Mouse (Mus musculus) limb, embryonic 12.5 days (tissue): Measurements from ENCODE around the gene Cmklr1. TPM values are rescaled to one million over a fixed set of nuclear protein-coding genes. Genes with fewer than 3 reads are reported as not detected.
A peak's percentile ranks its signal among the peaks of the same experiment; 100 is the strongest.

Source experiments
- ATAC-seq: fragments of 200-750 bp; cut with Nextera tagmentation; 2 replicates; pipeline ENCODE4 v1.8.0; 2017; ENCODE audit warnings: low read depth, moderate TSS enrichment; ENCODE audit not compliant: insufficient number of reproducible peaks, insufficient read depth, low FRiP score, low TSS enrichment
- H3K27ac ChIP-seq: fragments of 300-500 bp; sonication (generic); 2 replicates; pipeline ENCODE4 v1.5.1; 2016; ENCODE audit warnings: mild to moderate bottlenecking, moderate library complexity
- H3K27me3 ChIP-seq: fragments of 300-500 bp; sonication (generic); 2 replicates; pipeline ENCODE4 v1.6.1; 2016; ENCODE audit warnings: mild to moderate bottlenecking, moderate library complexity
- H3K36me3 ChIP-seq: fragments of 300-500 bp; sonication (generic); 2 replicates; pipeline ENCODE4 v1.6.1; 2016; ENCODE audit warnings: mild to moderate bottlenecking, moderate library complexity
- H3K4me1 ChIP-seq: fragments of 300-500 bp; sonication (generic); replicated peaks from 2 replicates; pipeline ENCODE4 v1.6.1; 2016
- H3K4me2 ChIP-seq: fragments of 300-500 bp; sonication (generic); 2 replicates; pipeline ENCODE4 v1.6.1; 2016; ENCODE audit warnings: mild to moderate bottlenecking, moderate library complexity
- H3K4me3 ChIP-seq: fragments of 300-500 bp; sonication (generic); replicated peaks from 2 replicates; pipeline ENCODE4 v1.5.1; 2016; ENCODE audit warnings: mild to moderate bottlenecking
- H3K9ac ChIP-seq: fragments of 300-500 bp; sonication (generic); replicated peaks from 2 replicates; pipeline ENCODE4 v1.6.1; 2016; ENCODE audit warnings: mild to moderate bottlenecking, moderate library complexity
- H3K9me3 ChIP-seq: fragments of 300-500 bp; sonication (generic); 2 replicates; pipeline ENCODE4 v1.6.1; 2016; ENCODE audit warnings: mild to moderate bottlenecking, moderate library complexity
- WGBS: fragments of 180-500 bp; shearing (Covaris S2); methylation state at CpG from one replicate; pipeline ENCODE4 v1.1.7; 2016; 5-methylcytosine and 5-hydroxymethylcytosine counted together
- polyA plus RNA-seq: library from polyadenylated mRNA; unstranded; fragments of >200 nt; fragmentation: Nextera tagmentation; extraction: Ambion mirVana; gene quantifications from 2 replicates; pipeline ENCODE4 v1.2.1, GENCODE M21; 2016

Cmklr1 gene
- polyA plus RNA-seq, 1 experiment from 2014 or later, result 3.2 TPM

GRCm38 (mm10) chr5:113634887-113635610 is 15.2 kb downstream of the Cmklr1 start:
- Histone ChIP-seq H3K27me3 (0 out of 2 replicates have a peak, but pooled peaks cover 2% of the 10 kb centered on the region), H3K4me1 (peaks cover 52% of the 10 kb centered on the region), H3K4me3 (no peak overlapping the region), H3K27ac (no peak overlapping the region), H3K4me2 (no peak overlapping the region), H3K36me3 (no peaks in the 10 kb centered on the region), H3K9ac (no peak overlapping the region), H3K9me3 (no peaks in the 10 kb centered on the region)
- WGBS, result 85% methylated on average over 7 of the region's 7 CpGs
- no peak for ATAC-seq

DNA sequence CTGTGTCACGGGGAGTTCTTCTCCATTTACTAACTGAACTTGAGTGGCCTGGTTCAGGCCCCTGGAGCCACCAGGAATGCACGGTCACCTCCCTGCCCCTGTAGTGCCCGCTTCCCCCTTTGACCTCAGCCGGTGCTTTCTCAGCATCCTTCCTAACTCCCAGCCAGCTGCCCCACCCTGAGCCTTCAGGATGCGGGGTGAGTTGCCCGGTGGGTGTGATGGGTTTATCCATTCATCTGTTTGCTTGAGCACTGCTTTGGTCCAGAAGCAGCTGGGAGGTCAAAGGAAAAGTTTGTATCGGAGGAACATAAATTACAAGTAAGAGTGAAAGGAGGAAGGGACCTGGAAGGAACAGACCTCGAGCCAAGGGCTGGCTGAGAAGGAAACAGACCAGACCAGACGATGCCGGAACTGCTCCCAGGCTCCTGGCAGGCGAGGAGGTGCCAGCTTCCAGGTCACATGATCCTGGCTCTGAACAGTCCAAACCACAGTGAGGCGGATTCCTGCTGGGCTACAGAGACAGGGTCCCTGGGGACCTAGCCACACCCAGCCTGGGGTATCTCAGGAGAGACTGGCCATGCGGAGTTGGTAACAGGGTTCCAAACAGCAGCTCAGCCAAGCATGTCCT is 16.1 kb downstream of the Cmklr1 start:
- Histone ChIP-seq H3K27me3 (0 out of 2 replicates have a peak, but pooled peaks cover 2% of the 10 kb centered on the region), H3K9me3 (no peaks in the 10 kb centered on the region), H3K4me1 (peaks cover 51% of the 10 kb centered on the region), H3K4me3 (no peak overlapping the region), H3K27ac (peak overlapping the region; percentile 73), H3K4me2 (peak overlapping the region; percentile 26), H3K9ac (no peak overlapping the region), H3K36me3 (no peaks in the 10 kb centered on the region)
- ATAC-seq, result 0 out of 2 replicates have a peak, but pooled peaks have one; percentile 24
- WGBS, result 24% methylated on average over 13 of the region's 13 CpGs

DNA sequence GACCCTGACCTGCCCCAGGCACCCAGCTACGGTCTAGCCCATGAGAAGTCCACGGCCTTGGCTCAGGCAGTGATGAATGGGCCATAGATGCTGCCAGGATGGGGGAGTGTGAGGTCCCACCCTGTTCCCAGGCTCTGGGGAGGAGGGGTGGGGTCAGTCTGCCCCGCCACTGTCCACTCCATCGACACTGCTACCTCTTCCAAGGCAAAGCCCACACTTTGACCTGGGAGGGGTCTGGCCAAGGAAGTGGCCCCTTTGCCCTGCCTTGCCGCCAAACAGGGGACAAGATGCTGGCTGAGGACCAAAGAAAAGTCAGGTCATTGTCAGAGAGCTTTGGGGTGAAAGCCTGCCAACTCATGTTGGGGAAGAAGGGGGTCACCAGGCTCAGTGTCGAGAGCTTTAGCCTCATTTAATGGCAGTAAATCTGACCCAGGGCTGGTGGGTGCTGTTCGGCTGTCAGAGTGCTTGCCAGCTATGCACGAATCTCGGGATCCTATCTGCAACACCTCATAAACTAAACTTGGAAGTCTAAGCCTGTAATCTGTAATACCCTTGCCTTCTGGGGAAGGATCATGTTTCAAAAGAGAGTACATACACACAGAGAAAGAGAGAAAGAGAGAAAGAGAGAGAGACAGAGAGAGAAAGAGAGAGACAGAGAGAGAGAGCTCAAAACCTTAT is 17.1 kb downstream of the Cmklr1 start:
- Histone ChIP-seq H3K36me3 (no peaks in the 10 kb centered on the region), H3K9ac (no peak overlapping the region), H3K27me3 (0 out of 2 replicates have a peak, but pooled peaks cover 2% of the 10 kb centered on the region), H3K4me3 (no peak overlapping the region), H3K4me2 (peak overlapping the region; percentile 26), H3K9me3 (no peaks in the 10 kb centered on the region), H3K4me1 (peaks cover 61% of the 10 kb centered on the region), H3K27ac (peak overlapping the region; percentile 66; the same call in 1 of the 2 replicates)
- no peak for ATAC-seq
- WGBS, result 7% methylated on average over 9 of the region's 9 CpGs

DNA sequence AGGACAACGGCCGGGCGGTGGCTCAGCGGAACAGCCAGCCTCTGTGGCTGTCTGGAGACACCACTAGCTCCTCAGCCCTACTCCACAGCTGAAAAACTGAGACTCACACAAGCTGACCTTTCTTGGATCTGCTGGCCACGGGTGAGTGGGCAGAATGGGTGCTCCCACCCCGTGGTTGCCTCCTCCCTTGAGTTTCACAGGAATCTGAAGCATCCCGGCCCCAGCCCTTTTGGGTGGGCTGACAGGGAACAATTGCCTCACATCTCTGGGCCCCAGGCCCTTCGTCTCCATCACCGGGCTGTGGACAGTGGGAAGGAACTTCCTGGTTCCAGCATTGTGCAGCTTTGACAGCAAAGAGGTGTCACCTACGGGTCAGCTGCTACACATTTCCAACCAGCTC is 20.1 kb downstream of the Cmklr1 start:
- Histone ChIP-seq H3K9me3 (no peaks in the 10 kb centered on the region), H3K9ac (no peak overlapping the region), H3K27ac (no peak overlapping the region), H3K36me3 (no peaks in the 10 kb centered on the region), H3K4me2 (no peak overlapping the region), H3K27me3 (0 out of 2 replicates have a peak, but pooled peaks cover 2% of the 10 kb centered on the region), H3K4me1 (peaks cover 68% of the 10 kb centered on the region), H3K4me3 (no peak overlapping the region)
- WGBS, result 63% methylated on average over 10 of the region's 10 CpGs
- ATAC-seq, result no peak

DNA sequence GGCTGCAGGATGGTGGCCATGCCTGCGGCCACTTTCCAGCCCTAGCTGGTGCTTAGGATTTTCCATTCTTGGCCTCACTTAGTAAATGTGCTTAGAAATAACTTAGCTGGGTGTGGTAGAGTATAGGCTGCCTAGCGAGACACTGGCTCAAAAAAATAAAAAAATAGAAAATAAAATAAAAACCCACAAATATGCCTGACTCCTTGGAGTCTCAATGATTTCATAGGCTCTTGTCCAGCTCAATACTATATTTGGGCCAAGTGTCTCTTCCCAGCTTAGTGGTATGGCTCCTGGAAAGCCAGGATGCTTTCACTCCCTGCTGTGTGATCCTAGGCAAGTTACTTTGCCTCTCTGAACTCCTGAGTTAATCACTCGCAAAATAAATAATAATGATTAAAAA is 21.0 kb downstream of the Cmklr1 start:
- Histone ChIP-seq H3K4me2 (no peak overlapping the region), H3K4me1 (peaks cover 61% of the 10 kb centered on the region), H3K9me3 (no peaks in the 10 kb centered on the region), H3K27me3 (0 out of 2 replicates have a peak, but pooled peaks cover 2% of the 10 kb centered on the region), H3K36me3 (no peaks in the 10 kb centered on the region), H3K9ac (no peak overlapping the region), H3K27ac (no peak overlapping the region), H3K4me3 (no peak overlapping the region)
- WGBS, result 85% methylated on average over 3 of the region's 3 CpGs
- ATAC-seq, result no peak

GRCm38 (mm10) chr5:113627820-113628437 is 22.3 kb downstream of the Cmklr1 start:
- 36% methylated on average over 11 of the region's 11 CpGs for WGBS
- peaks cover 57% of the 10 kb centered on the region for H3K4me1 ChIP-seq
- no peak overlapping the region for H3K4me3 ChIP-seq

GRCm38 (mm10) chr5:113626991-113627390 is 23.2 kb downstream of the Cmklr1 start:
- Histone ChIP-seq H3K4me2 (no peak overlapping the region), H3K27me3 (0 out of 2 replicates have a peak, but pooled peaks cover 2% of the 10 kb centered on the region), H3K4me1 (peaks cover 49% of the 10 kb centered on the region), H3K9me3 (no peaks in the 10 kb centered on the region), H3K27ac (no peak overlapping the region), H3K36me3 (no peaks in the 10 kb centered on the region), H3K4me3 (no peak overlapping the region), H3K9ac (no peak overlapping the region; the same call in 1 of the 2 replicates)
- no peak for ATAC-seq
- 76% methylated on average over 5 of the region's 5 CpGs for WGBS

More at GRCm38 (mm10) chr5:113627820-113628437, 22.3 kb downstream of the Cmklr1 start:
- no peaks in the 10 kb centered on the region for H3K36me3 ChIP-seq
- H3K9me3 ChIP-seq, result no peaks in the 10 kb centered on the region
- H3K4me2 ChIP-seq, result no peak overlapping the region
- ATAC-seq, result no peak
- H3K27me3 ChIP-seq, result 0 out of 2 replicates have a peak, but pooled peaks cover 2% of the 10 kb centered on the region
- H3K9ac ChIP-seq, result no peak overlapping the region
- peak overlapping the region; percentile 46; the same call in 1 of the 2 replicates for H3K27ac ChIP-seq

DNA sequence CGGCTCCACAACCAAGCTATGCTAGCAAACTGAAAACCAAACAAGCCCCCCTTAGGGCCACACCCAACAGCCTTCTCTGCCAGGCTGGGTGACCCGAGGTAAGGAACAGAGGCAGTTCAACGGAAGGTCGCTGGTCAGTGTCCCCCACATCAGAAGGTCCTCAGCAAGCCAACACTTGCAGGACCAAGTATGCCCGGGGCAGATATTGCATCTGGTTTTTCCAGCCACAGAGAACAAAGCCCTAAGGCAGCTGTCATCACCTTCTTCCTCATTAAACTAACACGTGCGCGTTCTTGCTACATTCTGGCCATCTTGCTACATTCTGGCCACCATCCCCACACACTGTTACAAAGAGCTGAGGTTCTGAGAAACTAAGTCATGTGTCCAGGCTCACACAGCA is 23.9 kb downstream of the Cmklr1 start:
- Histone ChIP-seq H3K27ac (no peak overlapping the region), H3K9ac (no peak overlapping the region), H3K9me3 (no peaks in the 10 kb centered on the region), H3K4me3 (no peak overlapping the region), H3K36me3 (no peaks in the 10 kb centered on the region), H3K27me3 (0 out of 2 replicates have a peak, but pooled peaks cover 2% of the 10 kb centered on the region), H3K4me2 (no peak overlapping the region), H3K4me1 (peaks cover 49% of the 10 kb centered on the region)
- no peak for ATAC-seq
- 37% methylated on average over 8 of the region's 8 CpGs for WGBS

DNA sequence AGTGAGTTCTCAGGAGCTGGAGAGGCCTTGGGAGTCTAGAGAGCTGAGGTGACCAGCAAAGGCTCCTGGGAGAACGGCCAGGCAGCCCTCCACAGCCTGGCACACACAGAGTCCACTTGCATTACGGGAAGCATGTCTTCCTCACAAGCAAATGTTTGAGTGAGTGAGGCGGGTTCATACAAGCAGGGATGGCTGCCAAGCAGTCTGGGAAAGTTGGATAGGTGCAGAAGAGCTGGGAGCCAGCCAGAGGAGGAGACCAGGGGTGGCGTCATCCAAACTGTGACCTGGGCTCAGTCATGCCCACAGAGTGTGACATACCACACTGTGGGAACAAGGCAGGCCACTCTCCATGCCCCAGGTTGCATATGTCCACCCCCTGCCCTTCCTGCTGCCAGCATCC is 25.2 kb downstream of the Cmklr1 start:
- H3K27ac ChIP-seq, result no peak overlapping the region
- H3K4me1 ChIP-seq, result peaks cover 45% of the 10 kb centered on the region
- WGBS, result 88% methylated on average over 4 of the region's 4 CpGs
- H3K9ac ChIP-seq, result no peak overlapping the region
- no peak overlapping the region for H3K4me3 ChIP-seq
- no peak for ATAC-seq
- H3K9me3 ChIP-seq, result no peaks in the 10 kb centered on the region
- no peak overlapping the region for H3K4me2 ChIP-seq
- no peaks in the 10 kb centered on the region for H3K27me3 ChIP-seq
- no peaks in the 10 kb centered on the region for H3K36me3 ChIP-seq

GRCm38 (mm10) chr5:113623052-113623451 is 27.2 kb downstream of the Cmklr1 start:
- WGBS, result 21% methylated on average over 2 of the region's 2 CpGs
- no peak for ATAC-seq
- H3K36me3 ChIP-seq, result no peaks in the 10 kb centered on the region

DNA sequence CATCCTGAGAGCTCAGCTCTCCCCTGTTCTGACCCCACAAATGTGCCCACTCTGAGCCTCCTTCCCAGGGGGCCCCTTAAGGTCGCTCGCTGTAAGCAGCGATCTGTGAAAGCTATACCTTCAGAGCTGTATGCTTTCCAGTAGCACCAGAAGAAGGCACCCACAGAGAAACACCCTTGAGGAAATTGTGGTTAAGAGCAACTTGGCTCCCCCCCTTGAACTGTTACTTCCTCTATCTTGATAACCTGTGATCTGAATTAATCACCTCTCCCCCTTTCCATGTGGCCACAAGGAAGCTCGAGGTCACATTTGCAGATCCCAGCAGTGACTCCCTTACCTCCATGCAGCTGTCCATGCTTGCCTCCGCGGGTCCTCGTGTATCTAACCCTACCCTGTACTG is 29.2 kb downstream of the Cmklr1 start:
- no peaks in the 10 kb centered on the region for H3K27me3 ChIP-seq
- no peak overlapping the region for H3K4me2 ChIP-seq
- H3K4me1 ChIP-seq, result peaks cover 19% of the 10 kb centered on the region
- no peaks in the 10 kb centered on the region for H3K9me3 ChIP-seq
- H3K27ac ChIP-seq, result no peak overlapping the region
- H3K4me3 ChIP-seq, result no peak overlapping the region
- WGBS, result 76% methylated on average over 7 of the region's 7 CpGs
- H3K9ac ChIP-seq, result no peak overlapping the region
- no peaks in the 10 kb centered on the region for H3K36me3 ChIP-seq
- no peak for ATAC-seq

More at GRCm38 (mm10) chr5:113623052-113623451, 27.2 kb downstream of the Cmklr1 start:
- Histone ChIP-seq H3K9ac (no peak overlapping the region), H3K27me3 (no peaks in the 10 kb centered on the region), H3K27ac (no peak overlapping the region), H3K4me2 (no peak overlapping the region), H3K4me3 (no peak overlapping the region), H3K9me3 (no peaks in the 10 kb centered on the region), H3K4me1 (peaks cover 32% of the 10 kb centered on the region)
